Mouse (Mus musculus): ENCODE data around the gene Zfp451.

- TF ChIP-seq POLR2A (IDR thresholded peaks at IDR 0.05; ENCODE audit: low read depth, low read length) = no peak
- TF ChIP-seq CTCF (conservative IDR thresholded peaks at IDR 0.05; ENCODE audit: insufficient read depth, insufficient read length, low read depth, low read length) = no peak
These were observed 81.4 kb downstream of the Zfp451 start for GRCm38 (mm10) chr1:33733044-33733443.
